Mouse (Mus musculus) liver, postnatal 0 days (tissue): Measurements from ENCODE around the gene Metap2.

ENCODE experiments used
- CTCF ChIP-seq: sonication (generic); IDR thresholded peaks from 2 replicates; pipeline ENCODE4 v1.5.1; 2016; ENCODE audit warnings: antibody characterized with exemption, low read depth
- EP300 ChIP-seq: IDR thresholded peaks from 2 replicates; pipeline ENCODE4 v1.6.1; 2016; ENCODE audit warnings: antibody characterized with exemption, low read depth, mild to moderate bottlenecking

DNA sequence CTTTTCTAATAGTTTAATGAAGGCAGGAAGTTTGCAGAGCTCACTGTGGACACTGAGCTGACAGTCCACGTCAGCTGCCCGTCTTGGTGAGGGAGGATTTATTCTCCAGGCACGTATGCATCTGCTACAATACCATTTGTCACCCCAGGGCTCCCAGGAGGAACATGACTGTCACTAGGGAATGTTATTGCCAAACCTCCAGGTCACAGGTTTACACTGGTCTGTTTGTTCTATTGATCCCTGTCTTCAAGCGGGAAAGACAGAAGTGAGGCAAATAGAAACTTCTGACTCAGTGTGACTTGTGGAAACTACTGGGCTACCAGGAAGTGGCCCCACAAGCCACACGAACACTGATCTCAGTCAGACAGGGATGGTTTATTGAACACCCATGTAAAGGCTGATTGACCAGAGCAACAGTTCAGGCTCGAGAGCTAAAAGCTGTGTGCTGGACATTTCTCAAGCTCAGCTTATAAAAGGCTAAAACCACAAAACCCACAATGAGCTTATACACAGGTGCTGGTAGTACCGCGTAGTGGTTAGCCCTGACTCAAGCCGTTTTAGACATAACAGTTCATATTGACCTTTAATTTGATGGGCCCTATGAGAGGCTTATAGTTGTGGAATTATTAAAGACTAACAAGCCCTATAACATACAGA is 49.1 kb upstream of the Metap2 start:
- TF ChIP-seq CTCF (no peak), EP300 (0 out of 2 replicates have a peak, but pooled peaks have one; percentile 17)
